Mouse (Mus musculus) MEL (cell line): ENCODE measurements around the gene Pam16. TPM values are rescaled to one million over a fixed set of nuclear protein-coding genes. Genes with fewer than 3 reads are reported as not detected.

Experiments
- DNase-seq: peaks from one replicate; pipeline ENCODE4 v3.0.0; 2011; ENCODE audit warnings: low read depth, low spot score
- H3K27ac ChIP-seq: 2 replicates; pipeline ENCODE4 v1.5.1; 2012; ENCODE audit warnings: low read depth, mild to moderate bottlenecking, control low read depth, low read length, moderate library complexity; ENCODE audit not compliant: control insufficient read depth
- H3K27me3 ChIP-seq, 2 experiments: fragments of 150-350 bp in 1 of 2; sonication (generic) in 1 of 2; 2 replicates each; pipeline ENCODE4 v1.6.1; 2012; ENCODE audit warnings: low read length in 2 of 2, mild to moderate bottlenecking in 2 of 2, improper control_type of control experiment in 1 of 2, moderate library complexity in 1 of 2; ENCODE audit not compliant: insufficient read depth in 2 of 2, control insufficient read depth in 1 of 2
- H3K36me3 ChIP-seq, 2 experiments: 2 replicates each; pipeline ENCODE4 v1.6.1; 2012 to 2014; ENCODE audit warnings: low read length in 2 of 2, improper control_type of control experiment in 1 of 2, inconsistent platforms in 1 of 2, mild to moderate bottlenecking in 1 of 2; ENCODE audit not compliant: insufficient read depth in 2 of 2, control insufficient read depth in 1 of 2
- H3K4me1 ChIP-seq, 2 experiments: fragments of 150-350 bp in 1 of 2; sonication (generic) in 1 of 2; 2 replicates each; pipeline ENCODE4 v1.6.1; 2012; ENCODE audit warnings: low read length in 2 of 2, improper control_type of control experiment in 1 of 2, mild to moderate bottlenecking in 1 of 2; ENCODE audit not compliant: insufficient read depth in 2 of 2, control insufficient read depth in 1 of 2
- H3K4me3 ChIP-seq, 2 experiments: fragments of 150-350 bp in 1 of 2; sonication (generic) in 1 of 2; 2 replicates each; pipeline ENCODE4 v1.5.1; 2012; ENCODE audit warnings: low read depth in 2 of 2, low read length in 2 of 2, mild to moderate bottlenecking in 2 of 2, moderate library complexity in 2 of 2, control low read depth in 1 of 2, improper control_type of control experiment in 1 of 2; ENCODE audit not compliant: control insufficient read depth in 1 of 2, insufficient read depth in 1 of 2
- H3K79me2 ChIP-seq: 2 replicates; pipeline ENCODE4 v1.6.1; 2012; ENCODE audit warnings: mild to moderate bottlenecking, low read length, moderate library complexity; ENCODE audit not compliant: control insufficient read depth, poor library complexity, insufficient read depth
- H3K9ac ChIP-seq: 2 replicates; pipeline ENCODE4 v1.6.1; 2012; ENCODE audit warnings: low read depth, mild to moderate bottlenecking, control low read depth, low read length, moderate library complexity; ENCODE audit not compliant: control insufficient read depth, poor library complexity, severe bottlenecking
- H3K9me3 ChIP-seq: fragments of 150-350 bp; sonication (generic); replicated peaks from 2 replicates; pipeline ENCODE4 v1.6.1; 2012; ENCODE audit warnings: mild to moderate bottlenecking, low read length, improper control_type of control experiment, moderate library complexity; ENCODE audit not compliant: insufficient read depth
- CHD2 ChIP-seq: IDR thresholded peaks from 2 replicates; pipeline ENCODE4 v1.6.1; 2011; ENCODE audit warnings: low read length, improper control_type of control experiment
- ELF1 ChIP-seq: IDR thresholded peaks from 2 replicates; pipeline ENCODE4 v1.6.1; 2014; ENCODE audit warnings: low read depth, mild to moderate bottlenecking, inconsistent platforms, low read length, improper control_type of control experiment, moderate library complexity
- EP300 ChIP-seq, 2 experiments: IDR thresholded peaks; 2 replicates each; pipeline ENCODE4 v1.6.1; 2011; ENCODE audit warnings: improper control_type of control experiment in 2 of 2, low read length in 2 of 2, low read depth in 1 of 2, mild to moderate bottlenecking in 1 of 2
- ETS1 ChIP-seq: IDR thresholded peaks from 2 replicates; pipeline ENCODE4 v1.6.1; 2012; ENCODE audit warnings: low read depth, mild to moderate bottlenecking, inconsistent platforms, low read length, improper control_type of control experiment, moderate library complexity
- HCFC1 ChIP-seq: IDR thresholded peaks from 2 replicates; pipeline ENCODE4 v1.6.1; 2012; ENCODE audit warnings: low read depth, mild to moderate bottlenecking, inconsistent platforms, low read length, improper control_type of control experiment, moderate library complexity
- MAZ ChIP-seq: IDR thresholded peaks from 2 replicates; pipeline ENCODE4 v1.6.1; 2012; ENCODE audit warnings: low read depth, mild to moderate bottlenecking, inconsistent platforms, low read length, improper control_type of control experiment
- MYB ChIP-seq: IDR thresholded peaks from 2 replicates; pipeline ENCODE4 v1.6.1; 2011; ENCODE audit warnings: mild to moderate bottlenecking, low read depth, low read length, improper control_type of control experiment
- MYC ChIP-seq: IDR thresholded peaks from 2 replicates; pipeline ENCODE4 v1.6.1; 2011; ENCODE audit warnings: low read depth, mild to moderate bottlenecking, low read length, improper control_type of control experiment, moderate library complexity
- POLR2AphosphoS2 ChIP-seq: IDR thresholded peaks from 2 replicates; pipeline ENCODE4 v1.6.1; 2011; ENCODE audit warnings: low read length, improper control_type of control experiment
- SMC3 ChIP-seq: IDR thresholded peaks from 2 replicates; pipeline ENCODE4 v1.6.1; 2011; ENCODE audit warnings: low read depth, low read length, improper control_type of control experiment
- TAL1 ChIP-seq: IDR thresholded peaks from 2 replicates; pipeline ENCODE4 v1.6.1; 2012; ENCODE audit warnings: mild to moderate bottlenecking, inconsistent platforms, low read length, moderate library complexity, mixed read lengths
- TBP ChIP-seq: IDR thresholded peaks from 2 replicates; pipeline ENCODE4 v1.8.0; 2011; ENCODE audit warnings: low read depth, low read length, improper control_type of control experiment
- UBTF ChIP-seq: IDR thresholded peaks from 2 replicates; pipeline ENCODE4 v1.6.1; 2012; ENCODE audit warnings: low read depth, mild to moderate bottlenecking, inconsistent platforms, low read length, improper control_type of control experiment, moderate library complexity, borderline replicate concordance; ENCODE audit not compliant: insufficient read depth
- USF1 ChIP-seq: IDR thresholded peaks from 2 replicates; pipeline ENCODE4 v1.6.1; 2014; ENCODE audit warnings: low read depth, mild to moderate bottlenecking, inconsistent platforms, low read length, improper control_type of control experiment, moderate library complexity
- USF2 ChIP-seq, 2 experiments: IDR thresholded peaks; 2 replicates each; pipeline ENCODE4 v1.6.1; 2011 to 2012; ENCODE audit warnings: improper control_type of control experiment in 2 of 2, low read length in 2 of 2, borderline replicate concordance in 1 of 2, inconsistent platforms in 1 of 2, low read depth in 1 of 2, mild to moderate bottlenecking in 1 of 2; ENCODE audit not compliant: insufficient read depth in 1 of 2
- ZC3H11A ChIP-seq: IDR thresholded peaks from 2 replicates; pipeline ENCODE4 v1.6.1; 2012; ENCODE audit warnings: low read depth, mild to moderate bottlenecking, inconsistent platforms, low read length, improper control_type of control experiment
- ZKSCAN1 ChIP-seq: IDR thresholded peaks from 2 replicates; pipeline ENCODE4 v1.6.1; 2012; ENCODE audit warnings: low read depth, mild to moderate bottlenecking, inconsistent platforms, low read length, improper control_type of control experiment, moderate library complexity
- ZNF384 ChIP-seq: IDR thresholded peaks from 2 replicates; pipeline ENCODE4 v1.6.1; 2012; ENCODE audit warnings: low read depth, mild to moderate bottlenecking, inconsistent platforms, low read length, improper control_type of control experiment
- polyA plus RNA-seq, 2 experiments: library from polyadenylated mRNA; stranded (reverse) in 1 of 2; unstranded in 1 of 2; fragments of >175 nt in 1 of 2; fragments of >200 nt in 1 of 2; gene quantifications; 2 replicates each; pipeline versions ENCODE4 v1.2.1 to v1.2.4; 2012; ENCODE audit warnings: low replicate concordance in 2 of 2, low read depth in 1 of 2; ENCODE audit not compliant: insufficient read length in 2 of 2, insufficient read depth in 1 of 2, missing spikeins in 1 of 2
- total RNA-seq: library from RNA; depleted of rRNA; stranded (reverse); fragments of 300-350 nt; gene quantifications from 2 replicates; pipeline ENCODE4 v1.2.3, GENCODE M21; 2012

Gene Pam16
- total and polyA plus RNA-seq, 3 experiments: 13.6 to 121 TPM; not detected in 1

DNA sequence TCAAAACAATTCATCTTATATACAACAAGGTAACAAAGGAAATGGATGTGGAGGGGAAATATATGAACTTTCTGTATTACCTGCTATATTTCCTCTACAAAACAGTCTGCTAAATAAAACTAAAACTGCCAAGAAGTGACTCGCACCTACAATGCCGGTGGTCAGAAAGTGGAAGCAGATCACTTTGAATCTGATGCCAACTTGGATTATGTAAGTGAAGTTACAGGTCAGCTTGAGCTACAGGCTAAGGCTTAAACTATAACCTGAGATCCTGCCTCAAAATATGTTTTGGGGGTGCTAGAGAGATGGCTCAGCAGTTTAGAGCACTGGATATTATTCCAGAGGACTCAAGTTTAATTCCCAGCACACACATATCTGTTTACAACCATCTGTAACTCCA lies 40.9 kb upstream of the Pam16 start:
- Histone ChIP-seq H3K4me1 (no peaks in the 10 kb centered on the region), H3K36me3 (peaks cover 0 to 4% of the 10 kb centered on the region in 2 experiments; a peak in 2 of 4 replicates), H3K9ac (no peak overlapping the region), H3K27me3 (no peaks in the 10 kb centered on the region), H3K79me2 (no peaks in the 10 kb centered on the region), H3K9me3 (no peaks in the 10 kb centered on the region), H3K27ac (no peak overlapping the region), H3K4me3 (no peak overlapping the region)
- no peak for DNase-seq
- TF ChIP-seq EP300 (IDR thresholded peaks at IDR 0.05; ENCODE audit: low read depth in 1 of 2, low read length in 2 of 2): no peak
- no peak for TF ChIP-seq USF1
- no peak for TF ChIP-seq ZNF384

DNA sequence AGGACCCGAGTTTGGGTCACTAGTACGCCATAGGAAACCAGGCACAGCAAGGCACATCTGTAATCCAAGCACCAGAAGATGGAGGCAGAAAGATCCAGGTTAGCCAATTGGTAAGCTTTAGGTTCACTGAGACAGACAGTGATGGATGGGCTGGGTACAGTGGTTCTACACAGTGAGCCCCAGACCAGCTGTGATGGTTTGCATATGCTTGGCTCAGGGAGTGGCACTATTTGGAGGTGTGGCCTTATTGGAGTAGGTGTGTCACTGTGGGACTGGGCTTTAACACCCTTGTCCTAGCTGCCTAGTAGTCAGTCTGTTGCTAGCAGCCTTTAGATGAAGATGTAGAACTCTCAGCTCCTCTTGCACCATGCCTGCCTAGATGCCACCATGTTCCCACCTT lies 39.0 kb upstream of the Pam16 start:
- no peaks in the 10 kb centered on the region for H3K9me3 ChIP-seq
- no peak for DNase-seq
- H3K4me1 ChIP-seq: no peaks in the 10 kb centered on the region
- H3K27ac ChIP-seq: no peak overlapping the region
- TF ChIP-seq ZNF384 (no peak), USF2 (IDR thresholded peaks at IDR 0.05; ENCODE audit: borderline replicate concordance in 1 of 2, insufficient read depth in 1 of 2, low read depth in 1 of 2, low read length in 2 of 2) (no peak)
- no peaks in the 10 kb centered on the region for H3K79me2 ChIP-seq
- peaks cover 0 to 6% of the 10 kb centered on the region in 2 experiments; a peak in 2 of 4 replicates for H3K36me3 ChIP-seq
- H3K9ac ChIP-seq: no peak overlapping the region
- H3K4me3 ChIP-seq: no peak overlapping the region
- no peaks in the 10 kb centered on the region for H3K27me3 ChIP-seq

DNA sequence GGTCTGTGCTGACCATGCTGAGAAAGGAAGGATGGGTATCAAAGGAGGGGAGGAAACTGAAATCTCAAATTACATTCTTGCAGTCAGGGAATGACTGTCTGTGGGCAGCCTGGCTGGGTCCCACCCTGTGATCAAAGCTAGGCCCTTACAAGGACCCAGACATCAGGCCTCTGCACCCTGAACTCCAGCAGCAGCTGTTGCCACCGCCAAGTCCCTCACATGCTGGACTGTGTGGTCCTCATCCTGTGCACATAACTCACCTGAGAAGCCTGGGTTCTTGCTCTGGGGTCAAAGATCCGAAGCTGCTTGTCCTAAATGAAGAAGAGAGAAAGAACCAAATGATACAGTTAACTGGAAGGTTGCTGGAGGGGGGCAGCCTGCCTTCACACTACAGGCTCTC lies 36.8 kb upstream of the Pam16 start:
- no peaks in the 10 kb centered on the region for H3K27me3 ChIP-seq
- H3K36me3 ChIP-seq: peaks cover 0 to 4% of the 10 kb centered on the region in 2 experiments; a peak in 2 of 4 replicates
- H3K27ac ChIP-seq: no peak overlapping the region
- no peaks in the 10 kb centered on the region for H3K79me2 ChIP-seq
- DNase-seq: no peak
- H3K4me1 ChIP-seq: no peaks in the 10 kb centered on the region
- no peak for TF ChIP-seq CHD2
- TF ChIP-seq ETS1: no peak
- TF ChIP-seq POLR2AphosphoS2: no peak
- TF ChIP-seq SMC3: no peak
- no peak for TF ChIP-seq TAL1
- TF ChIP-seq TBP: no peak
- no peak for TF ChIP-seq MYC
- no peak for TF ChIP-seq ZNF384
- no peak for TF ChIP-seq USF1
- no peak for TF ChIP-seq UBTF
- TF ChIP-seq HCFC1: no peak
- no peak for TF ChIP-seq ZKSCAN1
- no peak for TF ChIP-seq MAZ
- no peak for TF ChIP-seq ELF1
- TF ChIP-seq MYB: no peak
- TF ChIP-seq ZC3H11A: no peak
- TF ChIP-seq, all 39 proteins: peak for 0
- Histone ChIP-seq H3K9me3 (no peaks in the 10 kb centered on the region), H3K4me3 (no peak overlapping the region), H3K9ac (no peak overlapping the region)
